Mouse (Mus musculus): ENCODE results near the gene Nop2.

The Nop2 gene

DNA sequence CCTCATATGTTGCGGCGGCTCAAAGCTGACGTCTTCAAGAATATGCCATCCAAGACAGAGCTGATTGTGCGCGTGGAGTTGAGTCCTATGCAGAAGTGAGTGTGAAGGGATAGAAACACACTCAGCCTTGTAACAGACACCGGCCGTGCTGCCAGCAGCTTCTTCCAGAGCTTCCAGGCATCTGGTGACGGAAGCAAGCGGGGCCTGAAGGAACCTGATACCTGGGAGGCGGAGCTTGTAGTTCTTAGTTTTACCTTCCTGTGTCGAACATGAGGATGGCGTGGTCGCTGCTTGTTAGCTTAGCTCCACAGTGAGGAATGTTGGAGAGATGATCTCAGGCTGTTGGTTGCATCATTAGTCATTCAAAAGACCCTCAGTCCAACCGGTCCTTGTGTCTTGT is 22.3 kb upstream of the Nop2 start:
- DNase-seq (ENCODE audit: low read depth, low spot score) = no peak

DNA sequence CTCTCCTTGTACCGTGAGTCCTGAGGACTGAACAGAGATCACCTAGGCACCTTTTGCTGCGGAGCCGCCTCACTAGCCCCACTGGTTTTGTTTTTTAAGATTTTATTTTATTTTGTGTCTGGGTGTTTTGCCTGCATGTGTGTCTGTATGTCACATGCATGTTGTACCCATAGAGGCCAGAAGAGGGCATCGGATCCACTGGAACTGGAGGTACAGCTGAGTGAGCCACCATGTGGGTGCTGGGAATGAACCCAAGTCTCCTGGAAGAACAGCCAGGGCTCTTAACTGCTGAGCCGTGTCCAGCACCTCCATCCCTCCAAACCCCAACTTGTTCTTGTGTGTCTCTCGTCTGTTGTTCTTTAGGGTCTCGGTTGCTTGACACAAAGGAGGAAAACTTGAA is 20.8 kb upstream of the Nop2 start:
- peak; percentile 60 for DNase-seq (ENCODE audit: low read depth, low spot score)

DNA sequence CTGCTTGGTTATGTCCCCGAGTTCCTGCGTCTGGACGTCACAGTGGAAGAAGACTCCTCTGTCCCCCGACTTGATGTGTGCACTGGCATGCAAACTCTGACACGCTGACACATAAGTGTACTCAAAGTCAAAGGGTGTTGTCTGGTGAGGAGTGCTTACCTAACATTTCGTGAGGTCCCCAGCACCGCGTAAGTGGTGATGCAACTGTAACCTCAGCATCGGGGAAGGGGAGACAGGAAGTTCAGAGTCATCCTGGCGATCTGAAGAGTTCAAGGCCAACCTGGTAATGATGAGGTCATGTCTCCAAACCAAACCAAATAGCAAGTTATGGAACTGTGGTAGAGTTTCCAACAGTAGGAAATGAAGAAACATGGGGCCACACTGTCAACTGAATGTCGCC is 19.2 kb upstream of the Nop2 start:
- no peak for DNase-seq (ENCODE audit: low read depth, low spot score)

DNA sequence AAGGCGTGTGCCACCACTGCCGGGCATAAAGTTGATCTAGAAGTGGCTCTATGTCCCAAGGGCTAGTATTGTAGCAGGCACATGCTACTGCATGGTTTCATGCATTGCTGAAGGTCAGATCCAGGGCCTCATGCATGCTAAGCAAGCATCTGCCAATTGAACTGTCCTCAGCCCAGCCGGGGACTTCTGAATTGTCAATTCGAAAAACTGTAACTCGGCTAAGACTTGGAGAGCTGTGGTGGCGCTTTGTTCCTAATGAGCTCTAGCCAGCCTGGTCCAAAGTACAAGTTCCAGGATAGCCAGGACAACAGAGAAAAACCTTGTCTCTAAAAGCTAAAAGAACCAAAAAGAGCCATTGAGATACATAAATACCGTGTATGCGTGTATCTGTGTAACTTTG is 12.3 kb upstream of the Nop2 start:
- DNase-seq (ENCODE audit: low read depth, low spot score) = no peak

DNA sequence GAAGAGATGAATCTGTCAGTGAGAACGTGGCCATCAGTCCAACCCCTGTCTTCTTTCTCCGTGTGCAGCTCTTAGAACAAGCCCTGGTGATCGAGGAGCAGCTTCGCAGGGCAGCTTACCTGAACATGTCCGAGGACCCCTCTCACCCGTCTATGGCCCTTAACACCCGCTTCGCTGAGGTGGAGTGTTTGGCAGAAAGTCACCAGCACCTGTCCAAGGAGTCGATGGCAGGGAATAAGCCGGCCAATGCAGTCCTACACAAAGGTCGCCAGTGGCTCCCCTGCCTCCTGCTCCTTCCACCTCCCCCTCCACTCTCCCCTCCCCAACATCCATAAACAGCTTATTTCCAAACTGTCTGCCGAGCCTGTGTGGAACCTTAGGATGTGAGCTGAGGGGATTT is 3.0 kb upstream of the Nop2 start:
- no peak for DNase-seq (ENCODE audit: low read depth, low spot score)

DNA sequence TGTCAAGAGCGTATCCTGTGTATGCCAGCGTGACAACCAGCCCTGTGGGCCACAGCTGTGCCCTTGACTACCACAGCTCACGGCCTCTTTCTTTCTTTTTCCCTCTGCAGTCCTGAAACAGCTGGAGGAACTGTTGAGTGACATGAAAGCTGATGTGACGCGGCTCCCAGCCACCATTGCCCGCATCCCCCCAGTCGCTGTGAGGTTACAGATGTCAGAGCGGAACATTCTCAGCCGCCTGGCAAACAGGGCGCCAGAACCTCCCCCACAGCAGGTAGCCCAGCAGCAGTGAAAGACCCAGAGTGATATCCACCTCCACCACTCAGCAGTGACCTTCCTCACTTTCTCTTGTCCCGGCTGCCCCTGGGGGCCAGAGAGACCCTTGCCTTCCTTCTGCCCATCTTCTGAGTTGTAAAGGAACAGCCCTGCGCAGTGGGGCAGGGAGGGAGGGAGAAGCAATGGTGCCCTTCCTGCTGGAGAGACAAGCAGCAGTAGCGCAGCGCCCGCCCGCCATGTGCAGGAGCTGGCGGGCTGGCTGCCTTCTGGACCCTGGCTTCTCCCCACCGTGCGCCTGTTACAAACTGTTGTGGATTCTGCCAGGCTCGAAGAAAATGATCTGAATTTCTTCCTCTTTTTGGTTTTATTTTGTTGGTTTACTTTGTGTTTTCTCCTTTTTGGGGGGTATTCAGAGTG is 1.9 kb upstream of the Nop2 start:
- no peak for DNase-seq (ENCODE audit: low read depth, low spot score)

DNA sequence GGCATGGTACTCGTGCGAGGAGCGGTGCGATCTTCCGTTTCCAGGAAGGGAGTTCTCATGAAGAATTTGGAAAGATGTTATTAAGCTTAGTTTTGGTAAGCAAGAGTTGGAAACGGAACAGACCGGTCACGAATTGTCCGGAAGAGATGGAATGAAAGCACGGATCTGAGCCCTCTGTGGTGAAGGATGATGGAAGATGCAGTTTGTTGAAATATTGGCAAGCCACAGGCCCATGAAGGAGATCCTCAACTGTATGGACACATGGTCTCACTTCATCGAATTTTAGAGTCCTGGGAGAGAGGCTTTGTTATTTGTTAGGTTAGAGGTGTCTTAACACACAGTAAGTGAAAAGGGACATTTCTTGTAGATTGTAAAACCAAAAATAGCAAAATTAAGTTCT is 761 bp downstream of the Nop2 start:
- DNase-seq (ENCODE audit: low read depth, low spot score) = no peak

DNA sequence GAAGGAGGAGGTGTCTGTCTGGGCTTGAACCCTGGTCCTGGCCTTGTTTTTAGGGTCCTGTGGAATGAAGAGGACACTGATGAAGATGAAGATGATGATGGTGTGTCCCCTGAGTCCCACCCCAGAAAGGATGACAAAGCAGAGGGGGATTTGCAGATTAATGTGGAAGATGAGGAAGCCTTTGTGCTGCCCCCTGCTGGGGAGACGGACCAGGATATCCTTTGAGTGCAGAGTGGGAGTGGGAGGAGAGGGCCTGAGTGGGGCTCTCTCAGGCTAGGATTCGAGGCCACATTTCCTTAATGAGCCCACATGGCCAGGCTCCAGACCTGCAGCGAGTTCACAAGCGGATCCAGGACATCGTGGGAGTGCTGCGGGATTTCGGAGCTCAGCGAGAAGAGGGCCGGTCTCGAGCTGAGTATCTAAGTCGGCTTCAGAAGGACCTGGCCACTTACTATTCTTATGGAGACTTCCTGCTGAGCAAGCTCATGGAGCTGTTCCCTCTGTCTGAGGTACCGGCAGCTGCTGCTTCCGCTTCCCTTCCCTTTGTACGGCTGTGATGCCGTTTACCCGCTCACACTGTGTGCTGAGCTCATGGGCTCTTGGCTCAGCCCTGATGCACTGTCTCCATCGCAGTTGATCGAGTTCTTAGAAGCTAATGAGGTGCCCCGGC is 5.4 kb downstream of the Nop2 start:
- peak; percentile 48 for DNase-seq (ENCODE audit: low read depth, low spot score)

DNA sequence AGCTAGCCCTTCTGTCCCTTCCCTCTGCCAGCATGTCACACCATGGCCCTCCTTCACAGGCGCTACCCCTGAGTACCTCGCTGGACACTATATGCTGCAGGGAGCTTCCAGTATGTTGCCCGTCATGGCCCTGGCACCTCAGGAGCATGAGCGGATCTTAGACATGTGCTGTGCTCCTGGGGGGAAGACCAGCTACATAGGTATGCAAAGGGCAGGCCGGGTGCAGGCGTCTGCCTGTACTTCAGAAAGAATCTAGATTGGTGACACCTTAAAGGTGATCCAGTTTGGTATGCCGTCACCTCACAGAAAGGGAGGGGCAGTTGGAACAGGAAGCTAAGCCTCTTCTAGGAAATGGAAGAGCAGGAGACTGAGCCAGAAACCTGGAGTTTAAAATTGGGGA is 8.0 kb downstream of the Nop2 start:
- DNase-seq (ENCODE audit: low read depth, low spot score) = no peak

DNA sequence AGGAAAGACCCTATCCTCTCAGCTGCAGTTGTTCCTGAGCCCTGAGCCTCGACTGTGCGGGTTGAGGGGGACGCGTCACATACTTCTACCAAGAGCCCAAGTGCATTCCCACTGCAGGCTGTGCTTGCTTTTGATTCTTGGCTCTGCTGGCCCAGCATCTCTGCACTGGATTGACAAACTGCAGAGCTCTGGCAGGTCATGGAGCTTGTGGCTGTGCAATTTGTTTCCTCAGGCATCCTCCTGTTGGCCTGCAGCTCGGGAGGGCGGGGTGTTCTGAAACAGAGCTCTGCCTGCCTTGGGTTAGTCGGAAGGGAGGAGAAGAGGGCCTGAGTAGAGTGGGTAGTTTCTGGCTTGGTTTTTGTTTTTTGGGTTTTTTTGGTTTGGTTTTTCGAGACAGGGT is 10.7 kb downstream of the Nop2 start:
- no peak for DNase-seq (ENCODE audit: low read depth, low spot score)

DNA sequence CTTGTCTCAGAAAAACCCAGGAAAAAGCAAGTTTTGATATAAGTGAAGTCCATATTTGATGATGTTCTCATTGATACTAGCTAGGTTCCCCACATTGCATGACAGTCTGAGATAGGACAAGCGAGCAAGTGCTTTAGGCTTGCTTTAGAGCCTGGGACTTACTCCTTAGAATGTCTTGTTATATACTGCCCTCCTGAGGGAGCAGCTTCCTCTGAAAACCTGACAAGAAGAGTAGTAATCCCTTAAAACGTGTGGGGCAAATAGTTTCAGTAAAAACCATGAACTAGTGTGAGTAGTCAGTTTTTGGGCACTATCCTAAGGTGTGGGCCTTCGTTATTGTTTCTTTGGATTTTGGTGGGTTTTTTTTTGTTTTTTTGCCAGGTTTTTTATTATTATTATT is 11.4 kb downstream of the Nop2 start:
- DNase-seq (ENCODE audit: low read depth, low spot score) = no peak

DNA sequence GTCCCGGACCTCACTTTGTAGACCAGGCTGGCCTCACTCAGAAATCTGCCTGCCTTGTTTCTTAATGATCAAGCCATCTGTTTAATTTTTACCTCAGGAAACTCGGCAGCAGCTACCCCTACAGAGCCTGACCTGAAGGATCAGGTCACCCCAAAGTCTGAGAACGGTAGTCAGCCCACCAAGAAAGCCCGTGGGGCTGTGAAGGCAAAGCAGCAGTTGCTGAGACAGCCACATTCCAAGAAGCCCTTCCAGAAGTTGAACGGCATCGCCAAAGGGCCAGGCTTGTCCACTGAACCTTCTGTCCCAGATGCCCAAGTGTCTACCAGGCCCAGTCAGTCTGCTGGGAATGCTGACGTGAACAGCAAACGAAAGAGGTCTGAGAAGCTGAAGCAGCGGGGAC is 12.2 kb downstream of the Nop2 start:
- no peak for DNase-seq (ENCODE audit: low read depth, low spot score)

DNA sequence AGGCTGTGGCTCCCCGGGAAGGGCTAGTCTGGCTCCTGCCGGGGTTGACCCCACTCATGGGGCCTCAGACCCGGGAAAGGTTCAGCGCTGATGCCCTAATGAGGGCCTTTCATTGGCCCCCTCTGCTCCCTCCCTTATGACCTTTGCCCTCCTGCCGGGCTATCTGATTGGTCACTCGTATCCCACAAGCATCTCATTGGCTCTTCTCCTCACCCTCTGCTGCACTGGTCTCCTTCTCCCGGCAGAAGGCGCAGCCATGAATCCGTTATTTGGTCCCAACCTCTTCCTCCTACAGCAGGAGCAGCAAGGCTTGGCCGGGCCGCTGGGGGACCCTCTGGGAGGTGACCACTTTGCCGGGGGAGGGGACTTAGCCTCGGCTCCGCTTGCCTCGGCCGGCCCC is 13.3 kb downstream of the Nop2 start, which contains the start of gene Iffo1:
Gene Iffo1 (plus strand): TSS at position 241 of the 400 bp plus-strand sequence.
- DNase-seq (ENCODE audit: low read depth, low spot score) = peak; percentile 96

DNA sequence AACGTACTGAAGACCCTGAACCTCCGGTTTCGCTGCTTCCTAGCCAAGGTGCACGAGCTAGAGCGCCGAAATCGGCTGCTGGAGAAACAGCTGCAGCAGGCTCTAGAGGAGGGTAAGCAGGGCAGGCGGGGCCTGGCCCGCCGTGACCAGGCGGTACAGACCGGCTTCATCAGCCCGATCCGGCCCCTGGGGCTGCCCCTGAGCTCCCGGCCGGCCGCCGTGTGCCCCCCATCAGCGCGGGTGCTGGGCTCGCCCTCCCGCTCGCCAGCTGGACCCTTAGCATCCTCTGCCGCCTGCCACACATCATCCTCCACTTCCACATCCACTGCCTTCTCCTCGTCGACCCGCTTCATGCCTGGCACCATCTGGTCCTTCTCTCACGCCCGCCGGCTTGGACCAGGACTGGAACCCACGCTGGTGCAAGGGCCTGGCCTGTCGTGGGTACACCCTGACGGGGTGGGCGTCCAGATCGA is 13.8 kb downstream of the Nop2 start:
- no peak for DNase-seq (ENCODE audit: low read depth, low spot score)

DNA sequence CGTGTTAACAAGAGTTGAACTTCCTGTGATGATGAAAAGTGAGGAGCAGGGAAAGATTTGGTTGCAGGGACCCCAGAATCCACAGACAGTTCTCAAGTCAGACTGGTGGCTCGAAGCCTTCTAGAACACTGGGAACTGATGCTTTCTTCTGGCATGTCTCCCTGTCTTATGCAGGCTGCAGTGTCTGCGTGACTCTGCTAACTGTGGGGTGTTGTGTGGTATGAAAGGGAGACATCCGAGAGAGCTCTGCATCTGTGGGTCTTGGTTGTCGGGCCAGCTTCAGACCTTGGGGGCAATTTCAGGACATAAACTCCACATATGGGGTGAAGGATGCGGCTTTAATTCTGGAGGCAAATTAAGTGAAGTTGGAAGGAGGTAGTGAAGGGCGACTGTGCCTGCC is 14.4 kb downstream of the Nop2 start:
- no peak for DNase-seq (ENCODE audit: low read depth, low spot score)

DNA sequence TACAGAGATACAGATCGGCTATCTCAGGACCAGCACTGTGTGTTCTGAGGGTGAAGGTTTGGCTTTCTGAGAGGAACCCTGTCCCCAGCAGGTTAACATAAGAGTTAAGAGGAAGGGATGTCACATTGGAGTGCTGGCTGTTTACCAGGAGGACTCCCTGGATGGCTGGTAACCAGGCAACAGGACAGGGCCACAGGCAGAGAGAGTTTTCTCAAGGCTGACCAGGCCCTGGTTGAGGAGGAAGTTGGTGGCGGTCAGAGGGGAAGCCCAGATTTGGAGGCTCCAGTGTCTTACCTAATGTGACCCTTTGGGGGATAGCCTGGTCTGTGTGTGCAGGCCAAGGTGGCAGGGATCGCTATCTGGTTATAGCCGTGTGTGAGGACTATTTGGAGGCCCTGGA is 15.1 kb downstream of the Nop2 start:
- DNase-seq (ENCODE audit: low read depth, low spot score) = no peak

DNA sequence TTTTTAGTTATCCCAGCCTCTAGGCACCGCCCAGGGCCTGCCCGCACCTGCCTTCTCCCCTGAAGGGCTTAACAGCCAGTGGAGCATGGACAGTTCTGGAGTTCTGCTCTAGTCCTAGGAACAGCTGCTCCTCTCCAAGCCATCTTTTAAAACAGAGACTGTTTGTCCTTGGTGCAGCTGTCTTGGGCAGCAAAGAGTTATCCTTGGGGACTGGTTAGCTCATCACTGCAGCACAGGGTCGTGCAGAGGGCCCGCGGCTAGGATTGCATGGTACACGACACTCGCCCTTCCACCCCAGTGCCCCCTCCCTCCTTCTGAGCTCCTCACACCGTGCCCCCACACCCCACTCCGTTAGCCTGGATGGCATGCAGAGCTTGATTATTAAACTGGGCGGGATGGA is 15.6 kb downstream of the Nop2 start:
- DNase-seq (ENCODE audit: low read depth, low spot score) = no peak

DNA sequence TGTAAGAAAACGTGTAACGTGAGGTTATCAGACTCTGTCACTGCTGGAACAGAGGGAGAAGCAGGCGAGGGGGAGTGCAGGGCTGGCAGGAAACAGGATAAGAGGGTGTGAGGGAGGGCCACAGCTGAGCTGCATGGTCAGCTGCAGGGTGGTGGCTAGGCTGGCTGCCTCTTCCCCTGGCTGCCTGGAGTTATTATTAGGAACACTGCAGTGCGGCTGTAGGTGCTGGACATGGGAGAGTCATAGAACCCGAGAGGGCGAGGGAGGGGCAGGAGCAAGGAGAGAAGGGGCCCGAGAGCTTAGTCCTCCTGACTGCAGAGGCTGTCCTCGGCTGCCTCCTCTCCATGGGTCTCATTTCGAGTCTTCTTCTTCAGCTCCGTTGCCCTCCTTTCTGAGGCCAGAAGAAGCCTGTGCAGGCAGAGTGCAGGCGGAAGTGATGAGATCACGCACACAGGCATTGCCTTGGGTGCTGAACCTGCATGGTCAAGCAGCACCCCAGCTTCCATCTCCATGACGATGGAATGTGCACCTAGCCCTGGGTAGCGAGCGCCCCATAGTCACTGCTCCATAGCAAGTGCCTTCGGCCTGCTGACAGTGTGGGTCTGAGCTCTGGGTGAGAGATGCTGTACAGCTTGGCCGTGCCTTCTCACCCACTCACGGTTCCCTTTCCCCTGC is 16.7 kb downstream of the Nop2 start:
- no peak for DNase-seq (ENCODE audit: low read depth, low spot score)

DNA sequence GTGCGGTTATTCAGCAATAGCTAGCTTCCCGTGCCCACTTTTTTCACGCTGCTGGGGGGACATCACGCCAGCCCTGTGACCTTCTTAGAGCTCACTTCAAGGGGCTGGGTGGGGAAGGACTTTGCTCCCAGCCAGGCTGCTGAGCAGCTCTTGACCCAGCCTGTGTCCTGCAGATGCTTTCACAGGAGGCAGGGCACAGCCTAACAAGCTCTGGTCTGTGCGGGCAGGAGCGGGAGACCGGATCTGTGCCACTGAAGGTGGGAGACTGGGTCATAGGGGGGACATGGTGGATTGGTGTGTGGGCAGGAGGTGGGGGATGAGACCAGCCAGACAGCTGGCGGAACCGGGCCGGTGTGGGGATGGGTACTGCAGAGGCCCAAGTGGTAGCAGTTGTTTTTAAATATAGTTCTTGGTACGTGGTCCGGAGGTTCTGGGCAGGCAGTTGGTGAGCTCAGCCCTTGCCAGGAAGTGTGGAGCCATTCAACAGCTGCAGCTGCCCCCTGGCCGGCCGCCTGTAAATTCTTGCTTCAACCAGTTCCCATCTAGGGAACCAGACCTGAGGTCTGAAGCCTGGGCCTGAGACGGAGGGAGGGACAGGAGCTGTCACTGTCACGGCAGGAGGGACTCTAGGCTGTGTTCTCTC is 17.3 kb downstream of the Nop2 start:
- DNase-seq (ENCODE audit: low read depth, low spot score) = no peak

DNA sequence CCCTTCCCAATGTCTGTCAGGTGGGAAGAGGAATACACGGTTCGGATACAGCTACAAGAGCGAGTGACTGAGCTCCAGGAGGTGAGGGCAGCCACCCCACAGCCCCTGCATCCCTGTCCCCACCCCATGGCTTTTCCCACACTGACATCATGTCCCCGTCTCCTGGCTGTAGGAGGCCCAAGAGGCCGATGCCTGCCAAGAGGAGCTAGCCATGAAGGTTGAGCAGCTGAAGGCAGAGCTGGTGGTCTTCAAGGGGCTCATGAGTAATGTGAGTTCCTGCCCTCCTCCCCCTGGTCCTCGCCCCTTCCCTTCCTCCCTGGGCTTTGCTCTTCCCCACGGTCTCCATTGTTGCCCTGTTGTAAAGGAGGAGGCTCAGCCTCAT is 17.9 kb downstream of the Nop2 start:
- DNase-seq (ENCODE audit: low read depth, low spot score) = no peak

DNA sequence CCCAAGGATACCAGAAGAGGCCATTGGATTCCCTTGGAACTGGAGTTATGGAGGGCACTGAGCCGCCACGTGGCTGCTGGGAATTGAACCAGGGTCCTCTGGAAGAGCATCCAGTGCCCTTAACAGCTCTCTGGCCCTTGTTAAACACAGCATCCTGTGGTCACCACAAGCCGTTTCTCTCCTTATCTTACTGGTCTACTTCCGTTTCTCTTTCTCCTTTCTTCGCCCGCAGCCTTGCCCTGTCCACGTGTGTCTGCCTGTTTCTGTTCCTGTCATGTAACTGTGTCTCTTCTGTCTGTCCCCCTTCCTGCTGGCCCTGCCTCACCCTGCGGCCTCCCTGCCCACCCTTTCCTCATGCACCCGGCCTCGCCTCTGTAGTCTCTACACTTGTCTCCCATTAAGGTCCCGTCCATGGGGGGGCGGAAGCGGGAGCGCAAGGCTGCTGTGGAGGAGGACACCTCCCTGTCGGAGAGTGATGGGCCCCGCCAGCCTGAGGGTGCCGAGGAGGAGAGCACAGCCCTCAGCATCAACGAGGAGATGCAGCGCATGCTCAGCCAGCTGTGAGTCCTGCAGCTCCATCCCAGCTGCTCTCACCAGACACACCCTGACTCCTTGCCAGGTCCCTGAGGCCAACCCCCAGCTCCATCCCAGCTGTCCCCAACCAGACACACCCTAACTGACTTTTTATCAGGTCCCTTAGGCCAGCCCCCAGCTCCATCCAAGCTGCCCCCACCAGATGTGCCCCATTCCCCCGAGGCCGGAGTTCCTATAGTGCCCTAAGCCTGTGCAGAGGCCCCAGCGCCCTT is 20.7 kb downstream of the Nop2 start:
- no peak for DNase-seq (ENCODE audit: low read depth, low spot score)

DNA sequence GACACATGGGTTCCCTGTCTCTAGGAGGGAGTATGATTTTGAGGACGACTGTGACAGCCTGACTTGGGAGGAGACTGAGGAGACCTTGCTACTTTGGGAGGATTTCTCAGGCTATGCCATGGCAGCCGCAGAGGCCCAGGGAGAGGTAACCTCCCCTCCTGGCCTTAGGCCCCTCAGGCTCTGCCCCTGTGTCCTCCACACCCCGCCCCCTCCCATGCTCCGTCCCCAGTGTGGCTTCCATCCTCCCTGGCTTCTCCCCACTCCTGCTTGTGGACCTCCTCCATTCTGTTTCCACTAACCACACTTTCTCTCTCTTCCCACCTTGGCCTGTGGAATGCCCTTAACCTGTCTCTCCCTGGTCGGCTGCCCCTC is 21.3 kb downstream of the Nop2 start:
- no peak for DNase-seq (ENCODE audit: low read depth, low spot score)
